Mouse (Mus musculus) liver, postnatal 0 days (tissue): ENCODE measurements at regions not wholly inside any gene's neighbourhood (a gene's known extent, or its start where the extent isn't known, plus 50 kb on each side); places are given as distances from the start of the nearest gene placed in this dataset.
A peak's percentile ranks its signal among the peaks of the same experiment; 100 is the strongest.

Experiments
- ATAC-seq: fragments of 200-750 bp; cut with Nextera tagmentation; 2 replicates; pipeline ENCODE4 v1.8.0; 2017; ENCODE audit warnings: mild to moderate bottlenecking, moderate library complexity
- DNase-seq: peaks from one replicate; pipeline ENCODE4 v3.0.0-alpha.2; 2016
- H3K27ac ChIP-seq: fragments of 300-500 bp; sonication (generic); 2 replicates; pipeline ENCODE4 v1.5.1; 2014; ENCODE audit warnings: antibody characterized with exemption, moderate library complexity, mild to moderate bottlenecking, low read depth
- H3K27me3 ChIP-seq: fragments of 300-500 bp; sonication (generic); 2 replicates; pipeline ENCODE4 v1.6.1; 2014; ENCODE audit warnings: low read length, control low read depth, mixed read lengths; ENCODE audit not compliant: insufficient read depth
- H3K36me3 ChIP-seq: fragments of 300-500 bp; sonication (generic); replicated peaks from 2 replicates; pipeline ENCODE4 v1.6.1; 2014; ENCODE audit warnings: mild to moderate bottlenecking, control low read depth, low read length, moderate library complexity, mixed read lengths; ENCODE audit not compliant: insufficient read depth
- H3K4me1 ChIP-seq: fragments of 300-500 bp; sonication (generic); 2 replicates; pipeline ENCODE4 v1.6.1; 2014; ENCODE audit warnings: antibody characterized with exemption, mild to moderate bottlenecking, control low read depth; ENCODE audit not compliant: insufficient read depth
- H3K4me2 ChIP-seq: fragments of 300-500 bp; sonication (generic); 2 replicates; pipeline ENCODE4 v1.6.1; 2014; ENCODE audit warnings: low read depth, mild to moderate bottlenecking, low read length, moderate library complexity, mixed read lengths
- H3K4me3 ChIP-seq: fragments of 300-500 bp; sonication (generic); 2 replicates; pipeline ENCODE4 v1.5.1; 2014; ENCODE audit warnings: low read depth, low read length
- H3K9ac ChIP-seq: fragments of 300-500 bp; sonication (generic); replicated peaks from 2 replicates; pipeline ENCODE4 v1.6.1; 2014; ENCODE audit warnings: mild to moderate bottlenecking, moderate library complexity
- H3K9me3 ChIP-seq: fragments of 300-500 bp; sonication (generic); 2 replicates; pipeline ENCODE4 v1.6.1; 2016; ENCODE audit warnings: mild to moderate bottlenecking, control low read depth, low read length, mixed read lengths
- CTCF ChIP-seq: sonication (generic); IDR thresholded peaks from 2 replicates; pipeline ENCODE4 v1.5.1; 2016; ENCODE audit warnings: antibody characterized with exemption, low read depth
- EP300 ChIP-seq: IDR thresholded peaks from 2 replicates; pipeline ENCODE4 v1.6.1; 2016; ENCODE audit warnings: antibody characterized with exemption, low read depth, mild to moderate bottlenecking
- WGBS: fragments of 180-500 bp; shearing (Covaris S2); extraction: QIAGEN DNeasy Blood & Tissue Kit; methylation state at CpG from one replicate; pipeline ENCODE4 v1.1.7; 2014; ENCODE audit not compliant: insufficient replicate concordance; 5-methylcytosine and 5-hydroxymethylcytosine counted together

DNA sequence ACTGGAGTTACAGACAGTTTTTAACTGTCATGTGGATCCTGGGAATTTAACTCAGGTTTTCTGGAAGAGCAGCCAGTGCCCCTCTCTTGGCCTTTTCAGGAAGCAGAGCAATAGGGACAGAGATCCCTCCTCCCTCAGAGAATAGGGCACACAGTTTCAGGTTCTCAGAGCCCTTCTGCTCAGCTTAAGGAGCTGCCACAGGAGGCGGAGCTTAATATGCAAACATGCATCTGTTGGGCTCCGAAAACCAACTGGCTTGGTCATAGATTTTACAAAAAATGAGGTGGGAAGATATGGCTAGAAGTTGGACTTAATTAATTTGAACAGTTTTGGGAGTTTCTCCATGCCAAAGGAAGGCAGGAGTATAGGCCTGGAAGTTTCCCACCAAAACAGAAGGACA, 61.9 kb upstream of the Znrf2 start:
- WGBS, result 80% methylated on average over 2 of the region's 2 CpGs

GRCm38 (mm10) chr6:54757511-54757911, 59.2 kb upstream of the Znrf2 start:
- H3K27ac ChIP-seq, result no peak overlapping the region
- no peaks in the 10 kb centered on the region for H3K9me3 ChIP-seq
- no peaks in the 10 kb centered on the region for H3K36me3 ChIP-seq
- no peaks in the 10 kb centered on the region for H3K27me3 ChIP-seq
- H3K4me1 ChIP-seq, result peaks cover 14% of the 10 kb centered on the region
- no peak for ATAC-seq
- no peak overlapping the region for H3K9ac ChIP-seq
- no peak overlapping the region for H3K4me3 ChIP-seq
- no peak for TF ChIP-seq CTCF
- TF ChIP-seq EP300, result no peak
- 67% methylated on average over 5 of the region's 5 CpGs for WGBS
- H3K4me2 ChIP-seq, result no peak overlapping the region
- no peak for DNase-seq

More for the DNA sequence above, 61.9 kb upstream of the Znrf2 start:
- ATAC-seq (no peak), DNase-seq (no peak)
- TF ChIP-seq EP300, result no peak
- no peak for TF ChIP-seq CTCF
- Histone ChIP-seq H3K4me1 (peaks cover 4% of the 10 kb centered on the region; the same call in 1 of the 2 replicates), H3K27ac (no peak overlapping the region), H3K9ac (no peak overlapping the region), H3K36me3 (no peaks in the 10 kb centered on the region), H3K4me2 (no peak overlapping the region), H3K27me3 (no peaks in the 10 kb centered on the region), H3K4me3 (no peak overlapping the region), H3K9me3 (no peaks in the 10 kb centered on the region)

DNA sequence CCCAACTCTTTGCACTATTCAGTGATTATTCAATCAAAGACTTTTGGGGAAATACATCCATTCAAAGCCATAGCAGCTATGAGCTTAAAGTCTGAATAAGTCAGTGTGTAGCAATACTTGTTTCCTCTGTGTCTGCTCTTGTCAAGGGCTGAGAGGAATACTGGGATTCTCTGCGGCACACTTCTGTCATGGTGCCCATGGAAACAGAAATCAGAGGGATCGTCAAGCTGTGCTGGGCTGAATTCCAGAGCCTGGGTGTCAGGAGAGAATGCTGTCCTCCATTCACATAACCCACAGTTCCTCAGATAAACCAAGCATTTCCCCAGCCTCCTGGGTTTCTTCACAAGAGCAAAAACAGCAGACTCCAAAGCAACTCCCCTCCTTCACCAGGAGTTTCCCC, 58.6 kb upstream of the Znrf2 start:
- Histone ChIP-seq H3K4me1 (peaks cover 14% of the 10 kb centered on the region), H3K9ac (no peak overlapping the region), H3K27ac (no peak overlapping the region), H3K9me3 (no peaks in the 10 kb centered on the region), H3K4me3 (no peak overlapping the region), H3K27me3 (no peaks in the 10 kb centered on the region), H3K36me3 (no peaks in the 10 kb centered on the region), H3K4me2 (no peak overlapping the region)
- WGBS, result 43% methylated on average over 2 of the region's 2 CpGs
- no peak for ATAC-seq
- no peak for DNase-seq
- no peak for TF ChIP-seq CTCF
- no peak for TF ChIP-seq EP300

- TF ChIP-seq EP300 (no peak), CTCF (no peak)
- H3K27ac ChIP-seq, result no peak overlapping the region
Observed at GRCm38 (mm10) chr6:54759263-54759662, 57.5 kb upstream of the Znrf2 start.

DNA sequence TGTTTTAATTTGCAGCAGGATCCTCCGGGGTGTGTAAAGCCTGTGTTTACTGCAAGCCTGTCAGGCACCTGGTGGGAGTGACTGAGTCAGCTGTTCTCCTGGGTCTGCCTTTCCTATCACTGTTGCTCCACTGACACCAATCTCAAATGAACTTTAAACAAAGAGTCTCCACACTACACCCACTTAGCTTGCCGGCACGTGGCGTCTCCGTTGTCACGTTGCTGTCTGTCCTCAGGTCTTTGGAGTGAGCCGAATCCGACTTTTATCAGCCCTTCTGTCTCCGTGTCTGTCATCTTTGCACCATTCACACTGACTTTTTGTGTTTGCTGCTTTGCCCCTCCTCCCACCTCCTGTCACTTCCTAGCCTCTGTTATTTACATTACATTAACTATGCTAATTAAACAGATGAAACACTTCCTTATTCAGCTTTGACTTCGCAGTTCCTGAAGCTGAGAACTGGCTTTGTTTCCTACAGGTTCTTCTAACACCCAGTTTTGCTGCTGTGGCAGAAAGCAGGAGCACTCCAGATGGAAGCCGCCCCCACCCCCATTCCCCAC, 56.7 kb upstream of the Znrf2 start:
- no peaks in the 10 kb centered on the region for H3K9me3 ChIP-seq
- no peak for TF ChIP-seq CTCF
- no peak for TF ChIP-seq EP300
- no peaks in the 10 kb centered on the region for H3K27me3 ChIP-seq
- ATAC-seq (peak; percentile 90), DNase-seq (peak; percentile 42)
- no peak overlapping the region for H3K4me3 ChIP-seq
- no peaks in the 10 kb centered on the region for H3K36me3 ChIP-seq
- H3K4me1 ChIP-seq, result peaks cover 14% of the 10 kb centered on the region
- H3K4me2 ChIP-seq, result peak overlapping the region; percentile 44
- H3K27ac ChIP-seq, result peak overlapping the region; percentile 32
- H3K9ac ChIP-seq, result 0 out of 2 replicates have a peak overlapping the region, but pooled peaks have one; percentile 11
- 3% methylated on average over 11 of the region's 11 CpGs for WGBS

More at GRCm38 (mm10) chr6:54759263-54759662, 57.5 kb upstream of the Znrf2 start:
- H3K36me3 ChIP-seq, result no peaks in the 10 kb centered on the region
- ATAC-seq (no peak), DNase-seq (no peak)
- no peaks in the 10 kb centered on the region for H3K27me3 ChIP-seq
- H3K9ac ChIP-seq, result no peak overlapping the region
- no peaks in the 10 kb centered on the region for H3K9me3 ChIP-seq
- peaks cover 14% of the 10 kb centered on the region for H3K4me1 ChIP-seq
- no peak overlapping the region for H3K4me3 ChIP-seq
- 64% methylated on average over 8 of the region's 8 CpGs for WGBS
- no peak overlapping the region for H3K4me2 ChIP-seq

GRCm38 (mm10) chr6:54760541-54760940, 56.2 kb upstream of the Znrf2 start:
- Histone ChIP-seq H3K4me2 (peak overlapping the region; percentile 44; the same call in 1 of the 2 replicates), H3K9me3 (no peaks in the 10 kb centered on the region), H3K36me3 (no peaks in the 10 kb centered on the region), H3K4me1 (peaks cover 14% of the 10 kb centered on the region), H3K27me3 (no peaks in the 10 kb centered on the region), H3K9ac (no peak overlapping the region), H3K27ac (no peak overlapping the region), H3K4me3 (no peak overlapping the region)
- TF ChIP-seq EP300 (no peak), CTCF (no peak)
- no peak for DNase-seq
- 53% methylated on average over 2 of the region's 2 CpGs for WGBS
- no peak for ATAC-seq

GRCm38 (mm10) chr6:54762021-54762420, 54.7 kb upstream of the Znrf2 start:
- Histone ChIP-seq H3K27ac (no peak overlapping the region), H3K9ac (no peak overlapping the region), H3K36me3 (no peaks in the 10 kb centered on the region), H3K27me3 (no peaks in the 10 kb centered on the region), H3K4me2 (no peak overlapping the region), H3K4me1 (peaks cover 14% of the 10 kb centered on the region), H3K9me3 (no peaks in the 10 kb centered on the region), H3K4me3 (no peak overlapping the region)
- ATAC-seq (no peak), DNase-seq (no peak)
- 55% methylated on average over 5 of the region's 5 CpGs for WGBS
- TF ChIP-seq CTCF (no peak), EP300 (no peak)
